Mouse (Mus musculus) heart, adult 2 months (tissue): Measurements from ENCODE around the gene Emid1. TPM values are rescaled to one million over a fixed set of nuclear protein-coding genes. Genes with fewer than 3 reads are reported as not detected.

ENCODE experiments used
- DNase-seq, 2 experiments: peaks; one replicate each; pipeline ENCODE4 v3.0.0; 2021
- H3K27ac ChIP-seq: fragments of 200-600 bp; 2 replicates; pipeline ENCODE4 v1.8.1; 2022
- H3K27me3 ChIP-seq: fragments of 200-500 bp; 2 replicates; pipeline ENCODE4 v1.6.1; 2012; ENCODE audit warnings: mild to moderate bottlenecking, low read length, inconsistent platforms, mixed read lengths; ENCODE audit not compliant: control insufficient read depth, insufficient read depth
- H3K36me3 ChIP-seq: fragments of 200-500 bp; 2 replicates; pipeline ENCODE4 v1.6.1; 2012; ENCODE audit warnings: low read length, inconsistent platforms; ENCODE audit not compliant: control insufficient read depth, insufficient read depth
- H3K4me1 ChIP-seq: fragments of 200-500 bp; 2 replicates; pipeline ENCODE4 v1.6.1; 2011; ENCODE audit warnings: low read length; ENCODE audit not compliant: control insufficient read depth, insufficient read depth
- H3K4me3 ChIP-seq: fragments of 200-600 bp; 2 replicates; pipeline ENCODE4 v1.8.1; 2022
- H3K79me2 ChIP-seq: fragments of 200-500 bp; replicated peaks from 2 replicates; pipeline ENCODE4 v1.6.1; 2012; ENCODE audit warnings: mild to moderate bottlenecking, inconsistent platforms, low read length, moderate library complexity, mixed read lengths; ENCODE audit not compliant: control insufficient read depth, insufficient read depth
- H3K9ac ChIP-seq: fragments of 200-500 bp; 2 replicates; pipeline ENCODE4 v1.6.1; 2012; ENCODE audit warnings: low read depth, mild to moderate bottlenecking, control low read depth, inconsistent platforms, low read length, mixed read lengths
- CTCF ChIP-seq: fragments of 200-600 bp; IDR thresholded peaks from 2 replicates; pipeline ENCODE4 v1.8.1; 2022; ENCODE audit warnings: antibody characterized with exemption, mild to moderate bottlenecking, moderate library complexity
- EP300 ChIP-seq: fragments of 200-500 bp; IDR thresholded peaks from 2 replicates; pipeline ENCODE4 v1.6.1; 2011; ENCODE audit warnings: low read depth, low read length, control low read depth; ENCODE audit not compliant: insufficient read depth
- POLR2A ChIP-seq: fragments of 200-500 bp; IDR thresholded peaks from 2 replicates; pipeline ENCODE4 v1.6.1; 2011; ENCODE audit warnings: mild to moderate bottlenecking, low read depth, low read length, control low read depth; ENCODE audit not compliant: insufficient read depth
- WGBS: fragments of 180-500 bp; shearing (Covaris S2); methylation state at CpG from one replicate; pipeline ENCODE4 v1.1.7; 2018; 5-methylcytosine and 5-hydroxymethylcytosine counted together
- intact Hi-C: fragments of 180-260 bp; cut with DNase I; formaldehyde crosslinking; loops from one replicate; pipeline ENCODE4 v1.15.1; 2025
- long read RNA-seq: library from polyadenylated mRNA; stranded (forward); transcript quantifications from one replicate; pipeline ENCODE4 v2.0.0, GENCODE M21; 2021
- polyA plus RNA-seq: library from polyadenylated mRNA; depleted of rRNA; stranded (reverse); fragments of >200 nt; gene quantifications from 2 replicates; pipeline ENCODE4 v1.2.3, GENCODE M21; 2012; rRNA removed
- total RNA-seq, 2 experiments: library from RNA; stranded (reverse); gene quantifications; 2 replicates each; pipeline ENCODE4 v1.2.3; 2021

The Emid1 gene
- 1 to 10 TPM in 1 of 2 experiments, under 1 TPM in 1; 0.82 to 1.2 TPM for total RNA-seq
- polyA plus RNA-seq = 2.5 and 3.8 TPM in 2 replicates
- long read RNA-seq, partial matches to known transcripts = 0 of 2 reads
- long read RNA-seq, other reads (novel, unspliced or antisense) = 1 of 2 reads

GRCm38 (mm10) chr11:5151680-5152337 lies at the start of gene Emid1:
TSS of gene Emid1 (minus strand) at chr11:5152257.
- peak within 1 kb of the TSS; percentile 12 for H3K27ac ChIP-seq
- H3K9ac ChIP-seq = peak within 1 kb of the TSS; percentile 51
- H3K4me3 ChIP-seq = peak within 1 kb of the TSS; percentile 43
- no peaks in the 10 kb centered on the region for H3K4me1 ChIP-seq
- WGBS = 7% methylated on average over 52 of the region's 53 CpGs
- peak in 1 of 2 experiments; percentile 34 for DNase-seq
- intact Hi-C loops = no loop called here
- TF ChIP-seq POLR2A = no peak
- no peak for TF ChIP-seq EP300
- no peak for TF ChIP-seq CTCF
- H3K27me3 ChIP-seq = no peaks in the 10 kb centered on the region
- H3K36me3 ChIP-seq = no peaks in the 10 kb centered on the region
- H3K79me2 ChIP-seq = no peaks in the 10 kb centered on the region

- H3K27ac ChIP-seq = no peak overlapping the region
- H3K79me2 ChIP-seq = no peaks in the 10 kb centered on the region
- TF ChIP-seq EP300 (no peak), CTCF (no peak), POLR2A (no peak)
- no peaks in the 10 kb centered on the region for H3K4me1 ChIP-seq
- no peaks in the 10 kb centered on the region for H3K27me3 ChIP-seq
- intact Hi-C loops = no loop called here
- H3K36me3 ChIP-seq = no peaks in the 10 kb centered on the region
- no peak overlapping the region for H3K9ac ChIP-seq
- DNase-seq = no peak
- 82% methylated on average over 2 of the region's 2 CpGs for WGBS
- no peak overlapping the region for H3K4me3 ChIP-seq
Measured at GRCm38 (mm10) chr11:5199879-5200278, 47.8 kb upstream of the Emid1 start.

- 85% methylated on average over 5 of the region's 5 CpGs for WGBS
- H3K4me1 ChIP-seq = no peaks in the 10 kb centered on the region
- no peak for DNase-seq
- TF ChIP-seq EP300 (no peak), CTCF (no peak), POLR2A (no peak)
- no peaks in the 10 kb centered on the region for H3K27me3 ChIP-seq
- no peak overlapping the region for H3K9ac ChIP-seq
- H3K36me3 ChIP-seq = no peaks in the 10 kb centered on the region
- intact Hi-C loops = no loop called here
- no peak overlapping the region for H3K4me3 ChIP-seq
- no peaks in the 10 kb centered on the region for H3K79me2 ChIP-seq
- no peak overlapping the region for H3K27ac ChIP-seq
Measured at GRCm38 (mm10) chr11:5197068-5197467, 45.0 kb upstream of the Emid1 start.

GRCm38 (mm10) chr11:5196583-5196982 lies 44.5 kb upstream of the Emid1 start:
- no peak overlapping the region for H3K27ac ChIP-seq

GRCm38 (mm10) chr11:5193576-5193881 lies 41.5 kb upstream of the Emid1 start:
- Histone ChIP-seq H3K79me2 (no peaks in the 10 kb centered on the region), H3K4me3 (no peak overlapping the region), H3K36me3 (no peaks in the 10 kb centered on the region), H3K27ac (no peak overlapping the region), H3K27me3 (no peaks in the 10 kb centered on the region), H3K9ac (no peak overlapping the region), H3K4me1 (peaks cover 2% of the 10 kb centered on the region; the same call in 1 of the 2 replicates)
- DNase-seq = no peak
- intact Hi-C loops = no loop called here
- WGBS = 37% methylated on average over 1 of the region's 1 CpGs
- no peak for TF ChIP-seq EP300
- TF ChIP-seq CTCF = no peak
- no peak for TF ChIP-seq POLR2A

More at GRCm38 (mm10) chr11:5196583-5196982, 44.5 kb upstream of the Emid1 start:
- no peaks in the 10 kb centered on the region for H3K27me3 ChIP-seq
- intact Hi-C loops = no loop called here
- no peaks in the 10 kb centered on the region for H3K36me3 ChIP-seq
- DNase-seq = no peak
- TF ChIP-seq POLR2A (no peak), EP300 (no peak), CTCF (no peak)
- WGBS = 84% methylated on average over 7 of the region's 7 CpGs
- no peaks in the 10 kb centered on the region for H3K4me1 ChIP-seq
- H3K4me3 ChIP-seq = no peak overlapping the region
- H3K79me2 ChIP-seq = no peaks in the 10 kb centered on the region
- H3K9ac ChIP-seq = no peak overlapping the region

- intact Hi-C loops = no loop called here
Measured at GRCm38 (mm10) chr11:5192840-5193575, 41.0 kb upstream of the Emid1 start.

More at GRCm38 (mm10) chr11:5192840-5193575, 41.0 kb upstream of the Emid1 start:
- Histone ChIP-seq H3K27ac (no peak overlapping the region), H3K36me3 (no peaks in the 10 kb centered on the region), H3K4me1 (peaks cover 2% of the 10 kb centered on the region; the same call in 1 of the 2 replicates), H3K27me3 (no peaks in the 10 kb centered on the region), H3K9ac (no peak overlapping the region), H3K79me2 (no peaks in the 10 kb centered on the region), H3K4me3 (no peak overlapping the region)
- 67% methylated on average over 8 of the region's 8 CpGs for WGBS
- TF ChIP-seq CTCF = no peak
- TF ChIP-seq POLR2A = no peak
- TF ChIP-seq EP300 = no peak
- no peak for DNase-seq
